18 mouse cellular contexts compared by ENCODE assay signal in the genomic region with DNA sequence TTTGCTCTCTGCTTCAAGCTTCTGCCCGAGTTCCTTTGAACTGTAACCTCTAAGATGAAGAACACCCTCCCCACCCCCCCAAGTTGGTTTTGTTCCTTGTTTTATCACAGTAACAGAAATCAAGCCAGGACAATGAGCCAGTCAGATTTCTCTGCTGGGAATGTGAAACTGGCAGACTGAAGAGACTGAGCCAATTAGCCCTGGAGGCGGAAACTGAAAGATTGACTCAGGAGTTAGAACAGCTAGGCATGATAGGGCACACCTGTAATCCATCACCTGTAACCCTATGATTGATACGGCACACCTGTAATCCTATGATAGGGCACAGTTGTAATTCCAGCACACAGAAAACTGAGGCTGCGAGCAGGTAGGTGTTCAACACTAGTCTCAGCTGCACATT. TPM values are rescaled to one million over a fixed set of nuclear protein-coding genes. Genes with fewer than 3 reads are reported as not detected.
A peak's percentile ranks its signal among the peaks of the same experiment; 100 is the strongest.
DNase-seq lines count a peak whose midpoint lies in the region; ATAC-seq lines count a peak whose summit lies in the region.
"Had no signal": no experiment of that assay in that cellular context is flagged by ENCODE, and none has a peak within 500 bp of the region (broad histone marks: within the 10 kb centered on the region; RNA-seq: fewer than 3 reads in every experiment).

No protein-coding gene starts in this region.

- 56% methylated on average over 4 of the region's 4 CpGs for WGBS in kidney, embryonic 15.5 days
- WGBS in embryonic facial prominence, embryonic 14.5 days = 30% methylated on average over 4 of the region's 4 CpGs

- H3K36me3 ChIP-seq in kidney, embryonic 15.5 days = no peaks in the 10 kb centered on the region
- H3K36me3 ChIP-seq in embryonic facial prominence, embryonic 14.5 days (ENCODE audit: control insufficient read depth, insufficient read depth, low read length) = no peaks in the 10 kb centered on the region
- H3K36me3 ChIP-seq: heart, embryonic 13.5 days; limb, embryonic 12.5 days; liver, embryonic 15.5 days; neural tube, embryonic 15.5 days had no signal

- no peak overlapping the region for H3K4me3 ChIP-seq in kidney, embryonic 15.5 days (replicated peaks)
- H3K4me3 ChIP-seq in embryonic facial prominence, embryonic 14.5 days (ENCODE audit: low read depth, low read length) = no peak overlapping the region
- H3K4me3 ChIP-seq: heart, embryonic 13.5 days; left cerebral cortex, adult 2 months; limb, embryonic 12.5 days; liver, embryonic 15.5 days; neural tube, embryonic 15.5 days had no signal

- no peak overlapping the region for H3K9ac ChIP-seq in kidney, embryonic 15.5 days
- no peak overlapping the region for H3K9ac ChIP-seq in embryonic facial prominence, embryonic 14.5 days (ENCODE audit: low read depth, low read length)
- H3K9ac ChIP-seq: heart, embryonic 13.5 days; limb, embryonic 12.5 days; liver, embryonic 15.5 days; neural tube, embryonic 15.5 days had no signal

- ATAC-seq in kidney, embryonic 15.5 days (replicated peaks; ENCODE audit: low FRiP score) = no peak
- ATAC-seq in embryonic facial prominence, embryonic 14.5 days (ENCODE audit: low read depth) = peak; percentile 44; the same call in 1 of the 2 replicates

- peaks cover 11% of the 10 kb centered on the region for H3K4me1 ChIP-seq in kidney, embryonic 15.5 days
- 0 out of 2 replicates have a peak, but pooled peaks cover 3% of the 10 kb centered on the region for H3K4me1 ChIP-seq in embryonic facial prominence, embryonic 14.5 days (ENCODE audit: control insufficient read depth, insufficient read depth, low read length)
- H3K4me1 ChIP-seq: limb, embryonic 12.5 days; neural tube, embryonic 15.5 days had no signal

- DNase-seq in kidney, postnatal 4 days = no peak
- DNase-seq in CD4-positive helper T cell, adult 2 months (ENCODE audit: low read depth, low spot score) = peak; percentile 15
- peak; percentile 68 for DNase-seq in embryonic facial prominence, embryonic 14.5 days (ENCODE audit: low spot score)
- peak; percentile 41 for DNase-seq in naive thymus-derived CD4-positive, alpha-beta T cell, adult 2 months (ENCODE audit: low read depth)
- DNase-seq in cerebellum, postnatal 14 days = no peak
- DNase-seq in gastrocnemius, postnatal 36 days = no peak
- DNase-seq: adrenal gland, adult 8-10 months; B cell, adult 2 months; cerebellum, adult 8-10 months; heart, postnatal 4 days; spleen, adult 18-20 months; thymus, postnatal 25 days had no signal

- H3K27ac ChIP-seq in kidney, embryonic 15.5 days = peak overlapping the region; percentile 58; the same call in 1 of the 2 replicates
- H3K27ac ChIP-seq in embryonic facial prominence, embryonic 14.5 days (replicated peaks; ENCODE audit: low read depth, low read length) = no peak overlapping the region
- H3K27ac ChIP-seq: heart, embryonic 13.5 days; left cerebral cortex, adult 2 months; limb, embryonic 12.5 days; liver, embryonic 15.5 days; neural tube, embryonic 15.5 days had no signal

- no peaks in the 10 kb centered on the region for H3K9me3 ChIP-seq in kidney, embryonic 15.5 days (replicated peaks)
- no peaks in the 10 kb centered on the region for H3K9me3 ChIP-seq in embryonic facial prominence, embryonic 14.5 days (ENCODE audit: control insufficient read depth, low read length)
- H3K9me3 ChIP-seq: heart, embryonic 13.5 days; limb, embryonic 12.5 days; liver, embryonic 15.5 days; neural tube, embryonic 15.5 days had no signal

- H3K4me2 ChIP-seq in kidney, embryonic 15.5 days = no peak overlapping the region
- no peak overlapping the region for H3K4me2 ChIP-seq in embryonic facial prominence, embryonic 14.5 days (ENCODE audit: low read depth, low read length)
- H3K4me2 ChIP-seq: heart, embryonic 13.5 days; limb, embryonic 12.5 days; liver, embryonic 15.5 days; neural tube, embryonic 15.5 days had no signal

- intact Hi-C loops in gastrocnemius, postnatal 36 days (cut with DNase I) = no loop called here

- no peaks in the 10 kb centered on the region for H3K27me3 ChIP-seq in kidney, embryonic 15.5 days
- H3K27me3 ChIP-seq in embryonic facial prominence, embryonic 14.5 days (replicated peaks; ENCODE audit: control insufficient read depth, insufficient read depth, low read length) = no peaks in the 10 kb centered on the region
- H3K27me3 ChIP-seq: heart, embryonic 13.5 days; limb, embryonic 12.5 days; neural tube, embryonic 15.5 days had no signal

RNA-seq across cellular contexts. Expression of a gene that starts 27.9 kb away (rescaled TPM):
- polyA plus RNA-seq in kidney, embryonic 15.5 days (2015; fragmentation: Nextera tagmentation; extraction: Ambion mirVana) = 50.6 and 50.9 TPM in 2 replicates
- 51.5 and 53.1 TPM in 2 replicates for polyA plus RNA-seq in embryonic facial prominence, embryonic 14.5 days (2014; fragmentation: Nextera tagmentation; extraction: Ambion mirVana)
- 10 to 100 TPM; 50.4 to 51.2 TPM for total RNA-seq in gastrocnemius, postnatal 36 days (2021)

RNA-seq across cellular contexts. Expression of a gene that starts 58.6 kb away (rescaled TPM):
- 63.6 and 69.4 TPM in 2 replicates for polyA plus RNA-seq in kidney, embryonic 15.5 days (2015; fragmentation: Nextera tagmentation; extraction: Ambion mirVana)
- 52.8 and 60.5 TPM in 2 replicates for polyA plus RNA-seq in embryonic facial prominence, embryonic 14.5 days (2014; fragmentation: Nextera tagmentation; extraction: Ambion mirVana)
- 10 to 100 TPM; 12.3 to 14.7 TPM for total RNA-seq in gastrocnemius, postnatal 36 days (2021)

Comparison
In these comparisons a context has a peak if more than half of its experiments do, and no peak if none do; other contexts are left out.
1. DNase-seq: peak in CD4-positive helper T cell, adult 2 months (single experiment), embryonic facial prominence, embryonic 14.5 days (single experiment) and naive thymus-derived CD4-positive, alpha-beta T cell, adult 2 months (single experiment); none in kidney, postnatal 4 days (0 of 2), cerebellum, postnatal 14 days (0 of 2) and gastrocnemius, postnatal 36 days (0 of 2).